Mouse (Mus musculus) embryonic facial prominence, embryonic 11.5 days (tissue): ENCODE results near the gene Vti1a. TPM values are rescaled to one million over a fixed set of nuclear protein-coding genes. Genes with fewer than 3 reads are reported as not detected.

Experiments used
- ATAC-seq: fragments of 200-750 bp; cut with Nextera tagmentation; replicated peaks from 2 replicates; pipeline ENCODE4 v1.8.0; 2017; ENCODE audit warnings: low read depth; ENCODE audit not compliant: insufficient number of reproducible peaks, low FRiP score, low TSS enrichment
- DNase-seq: peaks from one replicate; pipeline ENCODE4 v3.0.0-alpha.2; 2015; ENCODE audit warnings: low spot score
- H3K27ac ChIP-seq: fragments of 300-500 bp; sonication (generic); replicated peaks from 2 replicates; pipeline ENCODE4 v1.5.1; 2014; ENCODE audit warnings: mild to moderate bottlenecking, low read depth, low read length, control low read depth
- H3K27me3 ChIP-seq: fragments of 300-500 bp; sonication (generic); 2 replicates; pipeline ENCODE4 v1.6.1; 2014; ENCODE audit warnings: mild to moderate bottlenecking, low read length, moderate library complexity, mixed read lengths; ENCODE audit not compliant: control insufficient read depth, insufficient read depth
- H3K36me3 ChIP-seq: fragments of 300-500 bp; sonication (generic); replicated peaks from 2 replicates; pipeline ENCODE4 v1.6.1; 2014; ENCODE audit warnings: low read depth, mild to moderate bottlenecking, low read length, moderate library complexity, mixed read lengths; ENCODE audit not compliant: control insufficient read depth, insufficient read depth
- H3K4me1 ChIP-seq: fragments of 300-500 bp; sonication (generic); 2 replicates; pipeline ENCODE4 v1.6.1; 2014; ENCODE audit warnings: low read length, mixed read lengths; ENCODE audit not compliant: control insufficient read depth, insufficient read depth
- H3K4me2 ChIP-seq: fragments of 300-500 bp; sonication (generic); 2 replicates; pipeline ENCODE4 v1.6.1; 2014; ENCODE audit warnings: low read depth, mild to moderate bottlenecking, control low read depth, low read length, moderate library complexity
- H3K4me3 ChIP-seq: fragments of 300-500 bp; sonication (generic); 2 replicates; pipeline ENCODE4 v1.5.1; 2014; ENCODE audit warnings: low read depth, low read length, control low read depth
- H3K9ac ChIP-seq: fragments of 300-500 bp; sonication (generic); replicated peaks from 2 replicates; pipeline ENCODE4 v1.6.1; 2014; ENCODE audit warnings: mild to moderate bottlenecking, control low read depth, low read length
- H3K9me3 ChIP-seq: fragments of 300-500 bp; sonication (generic); replicated peaks from 2 replicates; pipeline ENCODE4 v1.6.1; 2016; ENCODE audit warnings: mild to moderate bottlenecking, low read length, inconsistent platforms, mixed read lengths; ENCODE audit not compliant: control insufficient read depth
- WGBS: fragments of 180-500 bp; shearing (Covaris S2); extraction: QIAGEN DNeasy Blood & Tissue Kit; methylation state at CpG from one replicate; pipeline ENCODE4 v1.1.7; 2014; 5-methylcytosine and 5-hydroxymethylcytosine counted together
- polyA plus RNA-seq: library from polyadenylated mRNA; unstranded; fragments of >200 nt; fragmentation: Nextera tagmentation; extraction: Ambion mirVana; gene quantifications from 2 replicates; pipeline ENCODE4 v1.2.1, GENCODE M21; 2014

Vti1a gene
- polyA plus RNA-seq, 1 experiment from 2014 or later, result 22.4 TPM

DNA sequence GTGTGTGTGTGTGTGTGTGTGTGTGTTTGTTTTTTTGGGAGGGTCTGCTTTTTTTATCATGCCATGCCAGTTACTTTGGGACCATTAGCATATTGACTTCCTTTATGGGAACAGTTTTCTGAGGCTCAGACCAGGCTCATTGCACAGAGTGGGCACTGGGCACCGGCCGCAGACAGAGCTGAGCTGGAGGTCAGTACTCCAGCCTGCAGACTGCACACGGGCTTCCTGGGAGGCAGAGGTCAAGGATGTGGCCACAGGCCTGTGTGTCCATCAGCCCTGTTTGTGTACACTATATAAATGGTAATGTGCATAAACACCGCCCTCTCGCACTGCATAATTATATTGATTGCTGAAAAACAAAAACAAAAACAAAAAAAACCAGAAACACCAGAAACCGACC is 108.4 kb downstream of the Vti1a start:
- Histone ChIP-seq H3K4me1 (no peaks in the 10 kb centered on the region), H3K4me3 (no peak overlapping the region), H3K27me3 (no peaks in the 10 kb centered on the region), H3K9ac (no peak overlapping the region), H3K36me3 (no peaks in the 10 kb centered on the region), H3K27ac (no peak overlapping the region), H3K4me2 (no peak overlapping the region), H3K9me3 (no peaks in the 10 kb centered on the region)
- 77% methylated on average over 6 of the region's 6 CpGs for WGBS
- DNase-seq (no peak), ATAC-seq (no peak)

DNA sequence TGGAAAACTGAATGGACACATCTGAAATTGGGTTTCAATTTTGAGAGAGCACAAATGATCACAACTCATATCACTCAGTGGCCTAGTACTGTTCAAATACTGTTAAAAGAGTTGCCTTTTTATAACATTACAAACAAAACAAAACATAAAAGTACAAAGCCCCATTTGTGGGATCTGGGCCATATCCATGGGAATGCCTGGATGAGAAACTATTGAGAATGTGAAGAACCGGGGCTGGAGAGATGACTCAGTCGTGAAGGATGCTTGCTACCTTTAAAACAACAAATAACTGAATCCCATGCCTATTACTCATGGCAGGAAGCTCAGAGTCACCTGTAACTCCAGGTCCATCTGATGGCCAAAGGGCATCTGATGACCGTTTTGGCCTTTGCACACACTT is 124.2 kb downstream of the Vti1a start:
- no peak for ATAC-seq

DNA sequence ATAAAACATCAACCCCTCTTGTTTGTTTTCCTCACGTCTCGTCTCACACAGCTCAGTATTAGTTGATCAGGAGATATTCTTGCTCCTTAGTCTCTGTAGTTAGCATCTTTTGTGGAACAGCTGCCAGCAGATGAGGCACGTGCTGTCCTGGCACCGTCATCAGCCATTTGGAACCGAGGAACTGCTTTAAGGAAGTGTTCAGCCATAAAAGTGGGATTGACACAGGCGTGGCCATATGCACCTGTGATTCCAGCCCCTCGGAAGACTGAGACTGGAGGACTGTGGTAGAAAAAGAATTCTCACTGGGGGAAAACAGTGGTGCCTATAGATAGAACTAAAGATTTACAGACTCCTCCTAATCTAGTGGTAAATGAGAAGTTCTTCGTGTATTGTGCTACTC is 127.5 kb downstream of the Vti1a start:
- no peak overlapping the region for H3K9ac ChIP-seq
- ATAC-seq, result no peak
- H3K4me1 ChIP-seq, result no peaks in the 10 kb centered on the region
- no peaks in the 10 kb centered on the region for H3K9me3 ChIP-seq
- no peak for DNase-seq
- no peaks in the 10 kb centered on the region for H3K36me3 ChIP-seq
- no peak overlapping the region for H3K27ac ChIP-seq
- H3K4me3 ChIP-seq, result no peak overlapping the region
- 86% methylated on average over 8 of the region's 8 CpGs for WGBS
- no peaks in the 10 kb centered on the region for H3K27me3 ChIP-seq
- no peak overlapping the region for H3K4me2 ChIP-seq

More for the DNA sequence above, 124.2 kb downstream of the Vti1a start:
- H3K4me2 ChIP-seq, result no peak overlapping the region
- H3K4me3 ChIP-seq, result no peak overlapping the region
- H3K27me3 ChIP-seq, result no peaks in the 10 kb centered on the region
- no peak for DNase-seq
- H3K9ac ChIP-seq, result no peak overlapping the region
- WGBS, result 82% methylated on average over 3 of the region's 3 CpGs
- no peaks in the 10 kb centered on the region for H3K4me1 ChIP-seq
- no peaks in the 10 kb centered on the region for H3K9me3 ChIP-seq
- H3K27ac ChIP-seq, result no peak overlapping the region
- H3K36me3 ChIP-seq, result no peaks in the 10 kb centered on the region

DNA sequence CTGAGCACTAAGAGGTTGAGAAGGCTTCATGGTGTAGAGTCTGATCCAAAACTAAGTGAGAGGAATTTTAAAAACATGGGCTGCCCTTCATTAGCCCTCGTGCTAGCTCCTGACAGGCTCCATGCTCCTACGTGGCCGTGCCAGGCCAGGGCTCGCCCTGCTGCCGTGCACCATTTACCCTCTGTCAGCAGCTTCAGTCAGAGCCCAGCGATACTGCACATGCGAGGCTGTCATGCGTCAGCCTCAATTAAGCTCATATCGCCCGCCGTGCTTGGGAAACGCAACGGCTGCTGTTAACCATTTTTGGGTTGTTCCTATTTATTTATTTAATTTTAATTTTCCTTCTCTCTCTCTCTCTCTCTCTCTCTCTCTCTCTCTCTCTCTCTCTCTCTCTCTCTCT is 133.0 kb downstream of the Vti1a start:
- H3K27me3 ChIP-seq, result no peaks in the 10 kb centered on the region

DNA sequence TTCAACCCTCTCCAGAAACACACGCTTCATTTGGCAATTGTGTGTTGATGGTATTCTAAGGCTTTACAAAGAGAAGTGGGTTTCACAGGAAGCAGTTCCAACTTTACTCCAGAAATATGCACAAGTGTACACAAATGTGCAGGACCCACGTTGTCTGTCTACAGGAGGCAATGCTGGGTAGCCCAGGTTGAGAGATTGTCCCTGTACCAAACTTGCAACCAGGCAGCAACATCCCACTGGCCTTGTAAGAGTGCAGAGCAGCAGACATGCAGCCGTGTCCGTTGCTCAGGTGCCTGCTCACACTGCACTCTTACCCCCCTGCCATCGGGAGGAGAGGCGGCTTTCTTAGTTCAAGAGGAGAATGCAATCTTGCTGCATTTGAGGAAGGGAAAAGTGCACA is 133.4 kb downstream of the Vti1a start:
- no peaks in the 10 kb centered on the region for H3K4me1 ChIP-seq
- no peak overlapping the region for H3K9ac ChIP-seq
- no peaks in the 10 kb centered on the region for H3K36me3 ChIP-seq
- DNase-seq (no peak), ATAC-seq (no peak)
- H3K27ac ChIP-seq, result no peak overlapping the region
- no peak overlapping the region for H3K4me3 ChIP-seq
- WGBS, result 63% methylated on average over 6 of the region's 6 CpGs
- H3K27me3 ChIP-seq, result no peaks in the 10 kb centered on the region
- H3K9me3 ChIP-seq, result no peaks in the 10 kb centered on the region
- H3K4me2 ChIP-seq, result no peak overlapping the region

More for the DNA sequence above, 133.0 kb downstream of the Vti1a start:
- peak; percentile 57 for DNase-seq
- no peak overlapping the region for H3K9ac ChIP-seq
- H3K4me2 ChIP-seq, result no peak overlapping the region
- no peaks in the 10 kb centered on the region for H3K36me3 ChIP-seq
- no peak for ATAC-seq
- WGBS, result 43% methylated on average over 13 of the region's 13 CpGs
- H3K4me1 ChIP-seq, result no peaks in the 10 kb centered on the region
- H3K4me3 ChIP-seq, result no peak overlapping the region
- H3K9me3 ChIP-seq, result no peaks in the 10 kb centered on the region
- no peak overlapping the region for H3K27ac ChIP-seq

DNA sequence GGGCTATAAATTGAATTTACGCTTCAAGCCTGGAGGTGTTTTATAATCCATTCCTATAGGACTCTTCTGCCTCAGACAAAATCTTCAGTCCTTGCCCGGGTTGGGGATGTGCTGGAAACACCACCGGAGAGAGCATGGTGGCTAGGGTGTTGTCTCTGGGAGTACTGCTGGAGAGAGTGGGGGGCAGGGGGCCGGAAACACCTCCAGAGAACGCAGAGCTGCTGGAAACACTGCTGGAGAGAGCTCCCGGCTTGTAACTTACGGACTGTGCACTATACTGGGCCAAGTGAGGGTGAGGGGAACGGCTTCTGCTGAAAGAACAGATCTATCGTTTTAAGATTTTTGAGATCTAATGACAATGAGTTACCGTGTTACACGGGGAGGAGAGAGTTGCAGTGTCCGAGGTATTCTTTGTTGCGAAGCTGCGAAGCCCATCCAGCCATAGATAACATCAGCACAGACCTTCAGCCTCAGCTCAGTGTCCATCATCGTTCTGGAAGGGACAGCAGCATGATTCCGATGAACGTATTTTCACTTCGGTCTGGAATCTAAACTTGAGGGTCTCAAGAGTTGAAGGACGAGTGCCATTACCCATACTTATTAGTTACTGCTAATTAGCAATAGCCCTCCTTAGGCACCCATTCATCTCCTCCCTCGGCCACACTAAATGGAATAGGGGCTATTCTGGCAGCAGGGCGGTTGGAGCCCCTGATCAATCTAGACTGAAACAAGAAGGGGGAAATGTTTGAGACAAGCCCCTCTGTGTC is 140.4 kb downstream of the Vti1a start:
- ATAC-seq (no peak), DNase-seq (peak; percentile 15)
- H3K4me2 ChIP-seq, result no peak overlapping the region
- H3K27ac ChIP-seq, result no peak overlapping the region
- 0 out of 2 replicates have a peak overlapping the region, but pooled peaks have one; percentile 23 for H3K9ac ChIP-seq
- 53% methylated on average over 21 of the region's 21 CpGs for WGBS
- no peaks in the 10 kb centered on the region for H3K36me3 ChIP-seq
- no peaks in the 10 kb centered on the region for H3K27me3 ChIP-seq
- H3K4me1 ChIP-seq, result no peaks in the 10 kb centered on the region
- no peaks in the 10 kb centered on the region for H3K9me3 ChIP-seq
- no peak overlapping the region for H3K4me3 ChIP-seq

DNA sequence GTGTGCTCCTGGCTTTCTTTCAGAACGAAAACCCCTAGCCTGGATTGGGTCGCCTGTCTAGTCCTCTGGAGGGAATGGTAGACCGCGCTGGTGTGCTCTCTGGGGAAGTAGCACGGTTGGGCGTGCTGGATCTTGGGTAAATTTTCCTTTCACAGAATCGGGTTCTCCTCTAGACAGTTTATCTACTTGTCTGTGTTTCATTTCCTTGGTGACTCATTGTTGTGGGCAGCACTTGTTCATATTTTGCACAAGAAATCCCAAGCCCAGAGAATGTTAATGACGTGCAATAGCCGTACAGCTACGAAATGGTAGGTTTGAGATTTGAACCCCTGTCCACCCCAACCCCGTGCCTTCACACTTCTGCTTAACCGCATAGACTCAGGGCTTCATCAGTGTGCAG is 145.9 kb downstream of the Vti1a start:
- H3K27me3 ChIP-seq, result no peaks in the 10 kb centered on the region
- no peak overlapping the region for H3K4me3 ChIP-seq
- H3K9me3 ChIP-seq, result no peaks in the 10 kb centered on the region
- H3K9ac ChIP-seq, result no peak overlapping the region
- H3K36me3 ChIP-seq, result no peaks in the 10 kb centered on the region
- no peak for ATAC-seq
- 94% methylated on average over 12 of the region's 12 CpGs for WGBS
- H3K27ac ChIP-seq, result no peak overlapping the region
- DNase-seq, result no peak
- no peaks in the 10 kb centered on the region; the same call in 1 of the 2 replicates for H3K4me1 ChIP-seq
- no peak overlapping the region for H3K4me2 ChIP-seq

DNA sequence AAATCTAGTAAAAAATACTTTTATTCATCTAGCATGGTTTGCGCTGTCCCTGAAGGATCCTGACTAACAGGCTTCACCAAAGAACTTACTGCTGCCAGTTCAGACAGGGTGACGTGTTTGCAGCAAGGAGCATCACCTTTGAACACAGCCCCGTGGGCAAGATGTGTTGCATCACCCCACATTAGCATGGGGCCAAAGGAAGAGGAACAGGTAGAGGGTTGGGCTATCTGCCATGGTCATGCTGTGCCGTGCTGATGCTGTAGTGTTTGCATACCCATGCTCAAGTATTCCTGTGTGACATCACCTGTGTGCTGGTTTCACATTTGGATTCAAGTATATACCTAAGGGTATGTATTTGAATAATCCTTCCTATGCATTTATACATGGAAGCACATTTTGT is 147.6 kb downstream of the Vti1a start:
- 87% methylated on average over 4 of the region's 4 CpGs for WGBS
- no peak for ATAC-seq
- H3K4me3 ChIP-seq, result no peak overlapping the region
- H3K9ac ChIP-seq, result no peak overlapping the region
- no peak overlapping the region for H3K4me2 ChIP-seq
- no peaks in the 10 kb centered on the region for H3K36me3 ChIP-seq
- no peak for DNase-seq
- no peaks in the 10 kb centered on the region for H3K27me3 ChIP-seq
- H3K9me3 ChIP-seq, result no peaks in the 10 kb centered on the region
- no peak overlapping the region for H3K27ac ChIP-seq
- no peaks in the 10 kb centered on the region; the same call in 1 of the 2 replicates for H3K4me1 ChIP-seq
